Mouse (Mus musculus) CH12.LX (cell line): Measurements from ENCODE around the gene Ubb. TPM values are rescaled to one million over a fixed set of nuclear protein-coding genes. Genes with fewer than 3 reads are reported as not detected.

Experiments
- DNase-seq: peaks from one replicate; pipeline ENCODE4 v3.0.0-alpha.2; 2013; ENCODE audit errors: extremely low read depth
- H3K27ac ChIP-seq: 2 replicates; pipeline ENCODE4 v1.5.1; 2012; ENCODE audit warnings: low read depth, mild to moderate bottlenecking, control low read depth, moderate library complexity; ENCODE audit not compliant: insufficient read depth
- H3K27me3 ChIP-seq: replicated peaks from 2 replicates; pipeline ENCODE3; 2012; ENCODE audit warnings: inconsistent platforms
- H3K36me3 ChIP-seq, 2 experiments: replicated peaks in 1 of 2; 2 replicates each; pipeline versions ENCODE3 to v1.6.1; 2012; ENCODE audit warnings: inconsistent platforms in 1 of 2, low read length in 1 of 2, mild to moderate bottlenecking in 1 of 2, mixed read lengths in 1 of 2, moderate library complexity in 1 of 2; ENCODE audit not compliant: control insufficient read depth in 1 of 2, insufficient read depth in 1 of 2
- H3K4me1 ChIP-seq, 2 experiments: 2 replicates each; pipeline ENCODE4 v1.6.1; 2012; ENCODE audit warnings: inconsistent platforms in 1 of 2, moderate library complexity in 1 of 2; ENCODE audit not compliant: insufficient read depth in 2 of 2, control insufficient read depth in 1 of 2
- H3K4me2 ChIP-seq: 2 replicates; pipeline ENCODE4 v1.6.1; 2012; ENCODE audit warnings: low read depth, mild to moderate bottlenecking, control low read depth; ENCODE audit not compliant: poor library complexity, insufficient read depth, severe bottlenecking
- H3K4me3 ChIP-seq, 3 experiments: fragments of 150-350 bp in 1 of 3; sonication (generic) in 1 of 3; replicated peaks in 1 of 3; 2 replicates each; pipeline versions ENCODE3 to v1.5.1; 2011 to 2012; ENCODE audit warnings: low read depth in 2 of 3, low read length in 2 of 3, mild to moderate bottlenecking in 2 of 3, moderate library complexity in 2 of 3, control low read depth in 1 of 3, improper control_type of control experiment in 1 of 3, inconsistent platforms in 1 of 3, mixed read lengths in 1 of 3; ENCODE audit not compliant: poor library complexity in 1 of 3
- H3K79me2 ChIP-seq: replicated peaks from 2 replicates; pipeline ENCODE4 v1.6.1; 2012; ENCODE audit warnings: mild to moderate bottlenecking, moderate library complexity; ENCODE audit not compliant: control insufficient read depth, poor library complexity, insufficient read depth, severe bottlenecking; ENCODE audit errors: extremely low read depth
- H3K9ac ChIP-seq: 2 replicates; pipeline ENCODE4 v1.6.1; 2012; ENCODE audit warnings: low read depth, mild to moderate bottlenecking, control low read depth, moderate library complexity; ENCODE audit not compliant: insufficient read depth
- H3K9me3 ChIP-seq: replicated peaks from 2 replicates; pipeline ENCODE3; 2012; ENCODE audit warnings: low read length, inconsistent platforms, mixed read lengths
- BHLHE40 ChIP-seq: IDR thresholded peaks from 2 replicates; pipeline ENCODE4 v1.6.1; 2011; ENCODE audit warnings: mild to moderate bottlenecking, low read depth, low read length, improper control_type of control experiment
- EP300 ChIP-seq: IDR thresholded peaks from 2 replicates; pipeline ENCODE4 v1.6.1; 2011; ENCODE audit warnings: low read length, improper control_type of control experiment
- ETS1 ChIP-seq: conservative IDR thresholded peaks from 2 replicates; pipeline ENCODE4 v1.6.1; 2012; ENCODE audit warnings: low read depth, mild to moderate bottlenecking, inconsistent platforms, low read length, improper control_type of control experiment, moderate library complexity
- JUND ChIP-seq: conservative IDR thresholded peaks from 2 replicates; pipeline ENCODE4 v1.6.1; 2011; ENCODE audit warnings: low read depth, low read length, improper control_type of control experiment
- KAT2A ChIP-seq: IDR thresholded peaks from 2 replicates; pipeline ENCODE4 v1.6.1; 2012; ENCODE audit warnings: low read length, improper control_type of control experiment, inconsistent platforms; ENCODE audit not compliant: insufficient replicate concordance
- MAFK ChIP-seq: IDR thresholded peaks from 2 replicates; pipeline ENCODE4 v1.6.1; 2011; ENCODE audit warnings: low read length, improper control_type of control experiment; ENCODE audit not compliant: insufficient replicate concordance
- MAZ ChIP-seq: IDR thresholded peaks from 2 replicates; pipeline ENCODE4 v1.6.1; 2012; ENCODE audit warnings: low read depth, mild to moderate bottlenecking, inconsistent platforms, low read length, improper control_type of control experiment, moderate library complexity
- MXI1 ChIP-seq: IDR thresholded peaks from 2 replicates; pipeline ENCODE4 v1.6.1; 2011; ENCODE audit warnings: mild to moderate bottlenecking, low read depth, low read length, improper control_type of control experiment
- MYC ChIP-seq: IDR thresholded peaks from 2 replicates; pipeline ENCODE4 v1.6.1; 2011; ENCODE audit warnings: low read depth, mild to moderate bottlenecking, improper control_type of control experiment, low read length
- NRF1 ChIP-seq: IDR thresholded peaks from 2 replicates; pipeline ENCODE4 v1.6.1; 2014; ENCODE audit warnings: low read depth, mild to moderate bottlenecking, inconsistent platforms, low read length, improper control_type of control experiment, moderate library complexity
- POLR2A ChIP-seq: IDR thresholded peaks from 2 replicates; pipeline ENCODE4 v1.6.1; 2011; ENCODE audit warnings: low read depth, mild to moderate bottlenecking, improper control_type of control experiment, low read length
- SMC3 ChIP-seq: IDR thresholded peaks from 2 replicates; pipeline ENCODE4 v1.6.1; 2011; ENCODE audit warnings: low read depth, low read length, improper control_type of control experiment
- TBP ChIP-seq: conservative IDR thresholded peaks from 2 replicates; pipeline ENCODE4 v1.6.1; 2011; ENCODE audit warnings: low read depth, low read length, improper control_type of control experiment
- USF1 ChIP-seq: IDR thresholded peaks from 2 replicates; pipeline ENCODE4 v1.6.1; 2014; ENCODE audit warnings: low read depth, mild to moderate bottlenecking, inconsistent platforms, low read length, improper control_type of control experiment
- USF2 ChIP-seq: conservative IDR thresholded peaks from 2 replicates; pipeline ENCODE4 v1.6.1; 2011; ENCODE audit warnings: low read depth, low read length, improper control_type of control experiment
- ZKSCAN1 ChIP-seq: IDR thresholded peaks from 2 replicates; pipeline ENCODE4 v1.6.1; 2012; ENCODE audit warnings: low read depth, inconsistent platforms, low read length, improper control_type of control experiment, borderline replicate concordance
- ZMIZ1 ChIP-seq: IDR thresholded peaks from 2 replicates; pipeline ENCODE4 v1.6.1; 2012; ENCODE audit warnings: low read depth, mild to moderate bottlenecking, inconsistent platforms, low read length, improper control_type of control experiment
- dilution Hi-C: fragments of 300-500 bp; cut with MboI; formaldehyde crosslinking; loops from 2 replicates; pipeline ENCODE4 v1.14.3; 2020; ENCODE audit warnings: low sequenced_read_pairs; ENCODE audit not compliant: extremely low pct_unique_long_range_greater_than_20kb, extremely low pct_ligation_motif_present
- in situ Hi-C: fragments of 300-500 bp; cut with MboI; formaldehyde crosslinking; loops from 3 replicates; pipeline ENCODE4 v1.14.3; 2019; ENCODE audit warnings: low sequenced_read_pairs, low pct_ligation_motif_present, low pct_unique_long_range_greater_than_20kb, mixed read lengths
- polyA plus RNA-seq: library from polyadenylated mRNA; unstranded; fragments of >175 nt; gene quantifications from 2 replicates; pipeline ENCODE4 v1.2.1, GENCODE M21; 2012; ENCODE audit warnings: low read depth; ENCODE audit not compliant: insufficient read length
- total RNA-seq, 2 experiments: library from RNA; depleted of rRNA; stranded (reverse); fragments of 300-350 nt in 1 of 2; fragments of >200 nt in 1 of 2; gene quantifications; 2 replicates each; pipeline ENCODE4 v1.2.3; 2012 to 2014

The Ubb gene
- total and polyA plus RNA-seq, 3 experiments: 1,092 to 2,098 (median 1,487) TPM

DNA sequence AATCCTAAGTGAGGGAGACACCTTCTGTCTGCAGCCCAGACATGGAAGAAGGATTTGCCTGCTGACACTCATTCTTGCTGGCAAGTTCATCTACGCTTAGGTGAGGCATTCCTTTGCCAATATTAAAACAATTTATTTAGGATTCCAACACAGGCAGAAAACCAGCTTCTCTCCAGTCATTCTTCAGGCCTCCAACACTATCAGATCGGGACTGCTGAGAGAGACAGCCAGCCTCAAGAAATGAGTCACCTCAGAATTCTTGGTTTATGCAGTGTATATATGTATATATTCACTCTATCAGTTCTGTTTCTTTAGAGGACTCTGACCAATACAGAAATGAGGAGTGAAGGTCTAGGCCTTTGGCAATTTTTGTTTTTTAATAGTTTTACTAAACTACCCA is 12.6 kb downstream of the Ubb start:
- dilution Hi-C loops: no loop called here
- in situ Hi-C loops: no loop called here

DNA sequence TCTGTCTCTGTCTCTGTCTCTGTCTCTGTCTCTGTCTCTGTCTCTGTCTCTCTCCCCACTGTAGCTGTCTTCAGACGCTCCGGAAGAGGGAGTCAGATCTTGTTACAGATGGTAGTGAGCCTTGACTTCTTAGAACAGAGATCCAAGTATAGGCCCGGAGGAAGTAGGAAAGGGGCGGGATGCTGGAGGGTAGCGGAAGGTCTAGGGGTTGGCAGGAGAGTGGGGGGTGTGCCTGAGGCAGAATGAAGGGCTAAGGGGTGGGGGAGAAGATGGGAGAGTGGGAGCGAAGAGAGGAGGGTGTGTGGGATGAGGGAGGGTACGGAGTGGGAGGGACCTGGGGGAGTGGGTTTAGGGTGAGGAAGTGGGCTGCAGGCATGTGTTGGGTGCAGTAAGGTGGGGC is 14.8 kb downstream of the Ubb start:
- H3K9me3 ChIP-seq: peaks cover 2% of the 10 kb centered on the region
- dilution Hi-C loops: no loop called here
- H3K27me3 ChIP-seq: no peaks in the 10 kb centered on the region
- DNase-seq: no peak
- TF ChIP-seq JUND: no peak
- no peak for TF ChIP-seq MYC
- no peak for TF ChIP-seq EP300
- no peak for TF ChIP-seq MAFK
- no peak for TF ChIP-seq TBP
- TF ChIP-seq ZMIZ1: no peak
- no peak for TF ChIP-seq USF2
- TF ChIP-seq ETS1: no peak
- TF ChIP-seq POLR2A: no peak
- no peak for TF ChIP-seq NRF1
- TF ChIP-seq BHLHE40: no peak
- TF ChIP-seq MAZ: no peak
- TF ChIP-seq, all 38 proteins: peak for 0
- Histone ChIP-seq H3K79me2 (no peaks in the 10 kb centered on the region), H3K9ac (no peak overlapping the region), H3K27ac (no peak overlapping the region), H3K4me2 (no peak overlapping the region), H3K4me1 (peaks cover 9 to 19% of the 10 kb centered on the region in 2 experiments), H3K36me3 (no peaks in the 10 kb centered on the region), H3K4me3 (no peak overlapping the region)
- in situ Hi-C loops: no loop called here

More for the DNA sequence above, 12.6 kb downstream of the Ubb start:
- H3K9ac ChIP-seq: no peak overlapping the region
- H3K36me3 ChIP-seq: peaks cover 0 to 2% of the 10 kb centered on the region in 2 experiments
- no peaks in the 10 kb centered on the region for H3K79me2 ChIP-seq
- H3K4me3 ChIP-seq: no peak overlapping the region
- peaks cover 14 to 32% of the 10 kb centered on the region in 2 experiments for H3K4me1 ChIP-seq
- no peak for TF ChIP-seq KAT2A
- no peak for DNase-seq
- H3K27ac ChIP-seq: no peak overlapping the region
- peaks cover 4% of the 10 kb centered on the region for H3K9me3 ChIP-seq
- no peaks in the 10 kb centered on the region for H3K27me3 ChIP-seq
- no peak overlapping the region for H3K4me2 ChIP-seq

DNA sequence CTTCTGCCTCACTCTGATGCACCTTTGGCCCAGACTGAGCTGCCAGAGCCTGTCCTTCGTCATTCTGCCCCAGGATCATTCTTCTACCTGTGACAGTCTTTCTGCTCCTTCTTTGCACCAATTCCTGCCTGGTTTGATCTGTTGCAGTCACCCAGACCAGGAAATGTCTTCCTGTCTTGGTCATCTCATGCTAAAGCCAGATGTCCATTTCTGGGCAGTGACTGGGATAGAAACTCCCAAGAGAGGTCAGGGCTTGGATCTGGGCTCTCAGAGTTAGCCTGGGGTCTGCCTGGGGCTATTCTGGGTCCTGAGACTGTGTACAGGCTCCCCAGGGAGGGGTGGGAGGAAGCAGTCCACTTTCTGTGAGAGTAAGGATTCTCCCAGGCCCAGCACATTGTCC is 15.2 kb downstream of the Ubb start:
- Histone ChIP-seq H3K27me3 (no peaks in the 10 kb centered on the region), H3K36me3 (no peaks in the 10 kb centered on the region), H3K9ac (no peak overlapping the region), H3K4me3 (no peak overlapping the region), H3K9me3 (peaks cover 2% of the 10 kb centered on the region), H3K4me1 (peaks cover 9 to 19% of the 10 kb centered on the region in 2 experiments), H3K79me2 (no peaks in the 10 kb centered on the region), H3K4me2 (no peak overlapping the region), H3K27ac (no peak overlapping the region)
- in situ Hi-C loops (no loop called here), dilution Hi-C loops (no loop called here)
- no peak for TF ChIP-seq SMC3
- TF ChIP-seq MXI1: no peak
- no peak for TF ChIP-seq ZKSCAN1
- no peak for TF ChIP-seq USF1
- DNase-seq: no peak
